Mouse (Mus musculus): ENCODE results near the gene Scarf1. TPM values are rescaled to one million over a fixed set of nuclear protein-coding genes. Genes with fewer than 3 reads are reported as not detected.
A peak's percentile ranks its signal among the peaks of the same experiment; 100 is the strongest.

Scarf1 gene
- polyA plus RNA-seq, 2 experiments, result 6.0 to 8.5 TPM

- peak; percentile 74 for ATAC-seq (ENCODE audit: low FRiP score, low read depth)
- Histone ChIP-seq H3K9me3 (ENCODE audit: control insufficient read depth, low read length) (no peaks in the 10 kb centered on the region), H3K27me3 (ENCODE audit: control insufficient read depth, insufficient read depth, low read length) (no peaks in the 10 kb centered on the region), H3K9ac (ENCODE audit: low read depth, low read length, severe bottlenecking) (peak overlapping the region; percentile 66), H3K36me3 (ENCODE audit: control insufficient read depth, insufficient read depth, low read length) (peaks cover 13% of the 10 kb centered on the region), H3K4me1 (ENCODE audit: control insufficient read depth, insufficient read depth, low read length) (peaks cover 15% of the 10 kb centered on the region), H3K4me2 (replicated peaks; ENCODE audit: low read depth, low read length, severe bottlenecking) (peak overlapping the region; percentile 71), H3K4me3 (replicated peaks; ENCODE audit: low read length) (peak overlapping the region; percentile 43), H3K27ac (replicated peaks; ENCODE audit: low read depth, low read length) (no peak overlapping the region; the same call in 1 of the 2 replicates)
- peak; percentile 64 for DNase-seq (ENCODE audit: low spot score)
- 16% methylated on average over 19 of the region's 19 CpGs for WGBS
- no peak for TF ChIP-seq POLR2A (IDR thresholded peaks at IDR 0.05; ENCODE audit: borderline replicate concordance, extremely low read depth, insufficient read depth, insufficient read length)
Measured at GRCm38 (mm10) chr11:75467512-75468215, 45.7 kb upstream of the Scarf1 start.

GRCm38 (mm10) chr11:75468410-75468809, 44.9 kb upstream of the Scarf1 start:
- H3K4me1 ChIP-seq (ENCODE audit: control insufficient read depth, insufficient read depth, low read length), result peaks cover 8% of the 10 kb centered on the region
- peaks cover 13% of the 10 kb centered on the region for H3K36me3 ChIP-seq (ENCODE audit: control insufficient read depth, insufficient read depth, low read length)
- no peak for DNase-seq (ENCODE audit: low spot score)
- no peaks in the 10 kb centered on the region for H3K9me3 ChIP-seq (ENCODE audit: control insufficient read depth, low read length)
- peak overlapping the region; percentile 71 for H3K4me2 ChIP-seq (replicated peaks; ENCODE audit: low read depth, low read length, severe bottlenecking)
- H3K4me3 ChIP-seq (replicated peaks; ENCODE audit: low read length), result peak overlapping the region; percentile 43
- no peak; the same call in 1 of the 2 replicates for ATAC-seq (ENCODE audit: low FRiP score, low read depth)
- whole genome bisulfite sequencing, result 66% methylated on average over 7 of the region's 7 CpGs
- no peak for TF ChIP-seq POLR2A (IDR thresholded peaks at IDR 0.05; ENCODE audit: borderline replicate concordance, extremely low read depth, insufficient read depth, insufficient read length)
- no peaks in the 10 kb centered on the region for H3K27me3 ChIP-seq (ENCODE audit: control insufficient read depth, insufficient read depth, low read length)
- no peak overlapping the region for H3K27ac ChIP-seq (replicated peaks; ENCODE audit: low read depth, low read length)
- peak overlapping the region; percentile 66 for H3K9ac ChIP-seq (ENCODE audit: low read depth, low read length, severe bottlenecking)

- WGBS, result 97% methylated on average over 4 of the region's 4 CpGs
Measured at GRCm38 (mm10) chr11:75469261-75469660, 44.1 kb upstream of the Scarf1 start.

GRCm38 (mm10) chr11:75470675-75471074, 42.7 kb upstream of the Scarf1 start:
- Histone ChIP-seq H3K36me3 (ENCODE audit: control insufficient read depth, insufficient read depth, low read length) (peaks cover 3% of the 10 kb centered on the region), H3K27ac (replicated peaks; ENCODE audit: low read depth, low read length) (no peak overlapping the region), H3K27me3 (ENCODE audit: control insufficient read depth, insufficient read depth, low read length) (no peaks in the 10 kb centered on the region), H3K4me1 (ENCODE audit: control insufficient read depth, insufficient read depth, low read length) (peaks cover 4% of the 10 kb centered on the region; the same call in 1 of the 2 replicates), H3K9ac (ENCODE audit: low read depth, low read length, severe bottlenecking) (no peak overlapping the region), H3K4me2 (replicated peaks; ENCODE audit: low read depth, low read length, severe bottlenecking) (no peak overlapping the region), H3K4me3 (replicated peaks; ENCODE audit: low read length) (no peak overlapping the region), H3K9me3 (ENCODE audit: control insufficient read depth, low read length) (no peaks in the 10 kb centered on the region)
- no peak for TF ChIP-seq POLR2A (IDR thresholded peaks at IDR 0.05; ENCODE audit: borderline replicate concordance, extremely low read depth, insufficient read depth, insufficient read length)
- ATAC-seq (ENCODE audit: low FRiP score, low read depth) (no peak), DNase-seq (ENCODE audit: low spot score) (no peak)
- 88% methylated on average over 3 of the region's 3 CpGs for WGBS

More at GRCm38 (mm10) chr11:75469261-75469660, 44.1 kb upstream of the Scarf1 start:
- Histone ChIP-seq H3K27ac (replicated peaks; ENCODE audit: low read depth, low read length) (no peak overlapping the region), H3K27me3 (ENCODE audit: control insufficient read depth, insufficient read depth, low read length) (no peaks in the 10 kb centered on the region), H3K9ac (ENCODE audit: low read depth, low read length, severe bottlenecking) (no peak overlapping the region), H3K9me3 (ENCODE audit: control insufficient read depth, low read length) (no peaks in the 10 kb centered on the region), H3K4me3 (replicated peaks; ENCODE audit: low read length) (no peak overlapping the region), H3K4me2 (replicated peaks; ENCODE audit: low read depth, low read length, severe bottlenecking) (no peak overlapping the region), H3K36me3 (ENCODE audit: control insufficient read depth, insufficient read depth, low read length) (peaks cover 13% of the 10 kb centered on the region), H3K4me1 (ENCODE audit: control insufficient read depth, insufficient read depth, low read length) (peaks cover 4% of the 10 kb centered on the region; the same call in 1 of the 2 replicates)
- TF ChIP-seq POLR2A (IDR thresholded peaks at IDR 0.05; ENCODE audit: borderline replicate concordance, extremely low read depth, insufficient read depth, insufficient read length), result no peak
- ATAC-seq (ENCODE audit: low FRiP score, low read depth), result no peak
- DNase-seq (ENCODE audit: low spot score), result no peak

GRCm38 (mm10) chr11:75472469-75473081, 40.8 kb upstream of the Scarf1 start:
- no peak for TF ChIP-seq POLR2A (IDR thresholded peaks at IDR 0.05; ENCODE audit: borderline replicate concordance, extremely low read depth, insufficient read depth, insufficient read length)
- Histone ChIP-seq H3K4me1 (ENCODE audit: control insufficient read depth, insufficient read depth, low read length) (peaks cover 2% of the 10 kb centered on the region; the same call in 1 of the 2 replicates), H3K4me3 (replicated peaks; ENCODE audit: low read length) (no peak overlapping the region), H3K9ac (ENCODE audit: low read depth, low read length, severe bottlenecking) (no peak overlapping the region), H3K4me2 (replicated peaks; ENCODE audit: low read depth, low read length, severe bottlenecking) (no peak overlapping the region), H3K27ac (replicated peaks; ENCODE audit: low read depth, low read length) (no peak overlapping the region), H3K36me3 (ENCODE audit: control insufficient read depth, insufficient read depth, low read length) (no peaks in the 10 kb centered on the region), H3K27me3 (ENCODE audit: control insufficient read depth, insufficient read depth, low read length) (no peaks in the 10 kb centered on the region; the same call in 1 of the 2 replicates), H3K9me3 (ENCODE audit: control insufficient read depth, low read length) (no peaks in the 10 kb centered on the region)
- WGBS, result 83% methylated on average over 11 of the region's 11 CpGs
- ATAC-seq (ENCODE audit: low FRiP score, low read depth), result no peak
- DNase-seq (ENCODE audit: low spot score), result no peak

Measured in limb, embryonic 14.5 days (tissue).